Mouse (Mus musculus) hindbrain, postnatal 0 days (tissue): ENCODE results near the gene Eif4e3. TPM values are rescaled to one million over a fixed set of nuclear protein-coding genes. Genes with fewer than 3 reads are reported as not detected.

Source experiments
- ATAC-seq: fragments of 200-750 bp; cut with Nextera tagmentation; 2 replicates; pipeline ENCODE4 v1.8.0; 2017; ENCODE audit warnings: mild to moderate bottlenecking, moderate TSS enrichment, moderate library complexity
- DNase-seq: peaks from one replicate; pipeline ENCODE4 v3.0.0-alpha.2; 2015; ENCODE audit warnings: low spot score
- H3K27ac ChIP-seq: fragments of 300-500 bp; sonication (generic); 2 replicates; pipeline ENCODE4 v1.5.1; 2014; ENCODE audit warnings: mild to moderate bottlenecking
- H3K27me3 ChIP-seq: fragments of 300-500 bp; sonication (generic); 2 replicates; pipeline ENCODE4 v1.6.1; 2014; ENCODE audit warnings: low read length, mixed read lengths; ENCODE audit not compliant: insufficient read depth
- H3K36me3 ChIP-seq: fragments of 300-500 bp; sonication (generic); 2 replicates; pipeline ENCODE4 v1.6.1; 2014; ENCODE audit warnings: low read length, mixed read lengths; ENCODE audit not compliant: insufficient read depth
- H3K4me1 ChIP-seq: fragments of 300-500 bp; sonication (generic); 2 replicates; pipeline ENCODE4 v1.6.1; 2014; ENCODE audit warnings: antibody characterized with exemption, low read length, mixed read lengths; ENCODE audit not compliant: insufficient read depth
- H3K4me2 ChIP-seq: fragments of 300-500 bp; sonication (generic); 2 replicates; pipeline ENCODE4 v1.6.1; 2014; ENCODE audit warnings: low read depth, mild to moderate bottlenecking, low read length, moderate library complexity, mixed read lengths
- H3K4me3 ChIP-seq: fragments of 300-500 bp; sonication (generic); 2 replicates; pipeline ENCODE4 v1.5.1; 2014; ENCODE audit warnings: low read length
- H3K9ac ChIP-seq: fragments of 300-500 bp; sonication (generic); replicated peaks from 2 replicates; pipeline ENCODE4 v1.6.1; 2014; ENCODE audit warnings: mild to moderate bottlenecking, low read length, moderate library complexity, mixed read lengths
- H3K9me3 ChIP-seq: fragments of 300-500 bp; sonication (generic); 2 replicates; pipeline ENCODE4 v1.6.1; 2016; ENCODE audit warnings: low read length, mixed read lengths
- CTCF ChIP-seq: IDR thresholded peaks from 2 replicates; pipeline ENCODE4 v1.5.1; 2016; ENCODE audit warnings: antibody characterized with exemption, control low read depth, low read depth
- WGBS: fragments of 180-500 bp; shearing (Covaris S2); extraction: QIAGEN DNeasy Blood & Tissue Kit; methylation state at CpG from one replicate; pipeline ENCODE4 v1.1.7; 2014; 5-methylcytosine and 5-hydroxymethylcytosine counted together
- polyA plus RNA-seq: library from polyadenylated mRNA; unstranded; fragments of >200 nt; fragmentation: Nextera tagmentation; extraction: Ambion mirVana; gene quantifications from 2 replicates; pipeline ENCODE4 v1.2.1, GENCODE M21; 2015
- total RNA-seq: library from RNA; depleted of rRNA; stranded (reverse); fragments of >200 nt; gene quantifications from 2 replicates; pipeline ENCODE4 v1.2.3, GENCODE M21; 2014

Eif4e3 gene
- total and polyA plus RNA-seq, 2 experiments from 2014 or later, result 6.5 to 6.7 TPM

DNA sequence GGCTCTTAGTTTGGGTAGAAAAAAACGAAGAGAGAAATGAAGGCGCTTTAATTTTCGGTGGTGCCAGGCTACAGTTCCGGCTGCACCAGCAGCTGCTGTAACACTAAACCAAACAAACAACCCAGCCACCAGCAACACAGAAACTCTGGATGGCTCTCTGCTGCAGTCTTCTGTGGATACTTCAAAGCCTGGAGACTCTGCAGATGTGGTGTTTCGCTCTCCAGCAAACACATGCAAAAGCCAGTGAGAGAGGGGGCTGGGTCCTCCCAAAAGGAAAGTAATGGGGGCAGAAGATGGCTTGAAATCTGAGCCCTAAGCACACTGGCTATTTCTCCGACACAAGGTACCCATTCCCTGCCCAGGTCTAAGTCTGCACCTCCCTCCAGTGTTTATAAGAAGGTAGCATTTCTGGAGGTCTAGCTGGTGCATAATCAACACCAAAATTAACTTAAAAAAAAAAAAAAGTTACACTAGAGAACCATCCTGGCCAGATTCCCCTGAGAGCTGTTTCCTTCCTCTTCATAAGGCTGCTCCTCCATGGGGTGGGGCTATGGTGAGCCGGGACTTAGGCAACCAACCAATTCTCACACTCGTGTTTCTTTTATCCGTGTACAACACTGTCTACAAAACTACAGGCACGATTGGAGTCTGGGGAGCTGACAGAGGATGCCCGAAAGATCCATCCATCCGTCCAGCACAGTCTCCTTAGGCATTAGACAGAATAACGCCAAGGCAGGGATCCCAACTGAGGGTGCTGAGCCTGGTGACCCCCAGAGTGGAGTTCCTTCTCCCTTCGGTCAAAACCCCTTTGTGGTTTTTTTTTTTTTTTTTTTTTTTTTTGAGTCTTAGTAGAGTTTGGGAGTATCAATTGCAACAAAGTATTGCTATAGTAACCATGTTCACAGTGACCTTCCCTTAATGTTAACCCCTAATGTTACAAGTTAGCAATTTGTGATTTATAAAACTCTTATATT lies 55.8 kb downstream of the Eif4e3 start:
- Histone ChIP-seq H3K4me1 (no peaks in the 10 kb centered on the region; the same call in 1 of the 2 replicates), H3K4me2 (no peak overlapping the region), H3K36me3 (no peaks in the 10 kb centered on the region), H3K4me3 (no peak overlapping the region), H3K27ac (no peak overlapping the region), H3K9ac (no peak overlapping the region), H3K27me3 (no peaks in the 10 kb centered on the region), H3K9me3 (no peaks in the 10 kb centered on the region)
- ATAC-seq (no peak), DNase-seq (no peak)
- WGBS, result 62% methylated on average over 14 of the region's 14 CpGs
- no peak for TF ChIP-seq CTCF

DNA sequence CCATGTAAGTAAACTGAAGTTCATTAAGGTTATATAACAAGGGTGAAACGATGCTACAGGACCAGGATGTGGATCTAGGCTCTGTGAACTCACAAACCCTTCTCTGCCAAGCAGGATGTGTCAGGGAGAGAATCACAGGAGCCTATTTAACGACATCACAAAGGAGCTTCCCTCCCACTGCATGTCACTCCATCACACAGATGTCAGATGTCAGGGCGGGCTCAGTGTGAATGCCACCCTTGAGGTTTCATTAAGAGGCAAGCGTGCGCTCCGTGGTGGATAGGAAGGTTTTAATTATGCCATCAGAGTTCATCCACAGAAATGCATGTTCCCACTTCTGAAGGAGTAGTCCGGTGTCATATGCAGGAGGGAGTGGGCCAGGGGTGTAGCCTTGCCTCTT lies 60.5 kb downstream of the Eif4e3 start:
- DNase-seq (no peak), ATAC-seq (no peak)
- H3K36me3 ChIP-seq, result no peaks in the 10 kb centered on the region
- no peaks in the 10 kb centered on the region for H3K9me3 ChIP-seq
- WGBS, result 54% methylated on average over 7 of the region's 7 CpGs
- H3K27ac ChIP-seq, result no peak overlapping the region
- no peak overlapping the region for H3K9ac ChIP-seq
- H3K4me3 ChIP-seq, result no peak overlapping the region
- no peaks in the 10 kb centered on the region for H3K4me1 ChIP-seq
- no peak overlapping the region for H3K4me2 ChIP-seq
- TF ChIP-seq CTCF, result no peak
- no peaks in the 10 kb centered on the region for H3K27me3 ChIP-seq

DNA sequence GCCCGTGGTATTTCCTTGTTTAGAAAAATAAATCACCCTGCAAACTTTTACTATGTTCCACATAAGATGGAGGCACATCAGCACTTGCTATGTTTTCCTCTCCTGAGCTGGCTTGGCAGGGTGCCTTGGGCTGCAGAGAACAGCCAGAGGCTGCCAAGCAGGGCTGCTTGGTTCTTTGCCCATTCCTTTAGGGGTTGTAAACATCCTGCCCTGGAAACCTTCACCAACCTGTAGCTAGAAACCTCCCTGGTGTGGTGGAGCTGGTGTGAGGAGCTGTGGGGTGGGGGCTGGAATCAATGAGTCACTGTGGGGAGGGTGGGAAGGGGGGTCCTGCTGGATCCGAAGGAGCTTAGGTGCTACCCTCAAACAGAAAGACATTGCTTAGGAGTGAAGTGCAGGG lies 61.8 kb downstream of the Eif4e3 start:
- WGBS, result 55% methylated on average over 2 of the region's 2 CpGs
- H3K4me1 ChIP-seq, result no peaks in the 10 kb centered on the region
- no peaks in the 10 kb centered on the region for H3K27me3 ChIP-seq
- no peak overlapping the region for H3K27ac ChIP-seq
- no peaks in the 10 kb centered on the region for H3K9me3 ChIP-seq
- no peak overlapping the region for H3K9ac ChIP-seq
- no peak overlapping the region for H3K4me3 ChIP-seq
- DNase-seq (peak; percentile 63), ATAC-seq (no peak)
- TF ChIP-seq CTCF, result no peak
- no peaks in the 10 kb centered on the region for H3K36me3 ChIP-seq
- no peak overlapping the region for H3K4me2 ChIP-seq

DNA sequence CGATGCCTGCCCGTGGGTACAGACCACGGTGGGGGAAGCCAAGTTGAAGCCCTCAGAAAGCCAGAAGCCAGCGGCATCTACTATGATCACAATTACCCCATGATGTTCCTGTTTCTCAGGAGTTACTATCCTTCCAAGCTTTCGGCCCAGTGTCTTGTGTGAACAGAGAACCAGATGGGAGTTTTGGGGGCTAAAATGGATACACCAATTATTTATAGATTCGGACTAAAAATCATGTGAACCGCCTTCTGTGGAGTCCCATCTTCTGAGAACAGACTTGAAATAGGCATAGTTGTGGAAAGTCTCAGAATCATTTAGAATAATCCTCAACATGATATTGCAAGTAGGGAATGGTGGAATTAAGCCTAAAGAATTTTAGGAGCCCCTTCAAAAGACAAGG lies 64.1 kb downstream of the Eif4e3 start:
- no peak overlapping the region for H3K4me3 ChIP-seq
- DNase-seq, result no peak
- ATAC-seq, result no peak
- no peak overlapping the region for H3K9ac ChIP-seq
- no peak for TF ChIP-seq CTCF
- no peaks in the 10 kb centered on the region for H3K4me1 ChIP-seq
- H3K36me3 ChIP-seq, result no peaks in the 10 kb centered on the region
- no peak overlapping the region for H3K27ac ChIP-seq
- no peak overlapping the region for H3K4me2 ChIP-seq
- no peaks in the 10 kb centered on the region for H3K9me3 ChIP-seq
- no peaks in the 10 kb centered on the region; the same call in 1 of the 2 replicates for H3K27me3 ChIP-seq
- 90% methylated on average over 7 of the region's 7 CpGs for WGBS

DNA sequence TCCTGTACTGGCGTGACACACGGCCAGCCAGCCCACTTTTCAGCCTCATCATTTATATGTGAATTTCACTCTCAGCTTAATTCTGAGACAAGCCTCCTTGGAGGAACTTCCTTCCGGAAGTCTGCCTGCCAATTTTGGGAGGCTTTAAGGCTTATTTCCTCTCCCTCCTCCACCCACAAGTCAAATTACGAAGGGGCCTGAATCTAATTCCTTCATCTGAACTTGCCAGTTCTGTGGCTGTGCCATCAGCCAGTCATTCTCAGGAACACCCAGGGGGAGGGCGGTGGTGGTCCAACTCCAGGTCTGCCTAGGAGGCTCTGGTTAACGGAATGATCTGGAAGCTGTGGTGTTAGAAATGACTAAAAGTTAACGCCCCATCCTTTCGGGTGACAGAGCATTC lies 65.7 kb downstream of the Eif4e3 start:
- Histone ChIP-seq H3K36me3 (no peaks in the 10 kb centered on the region), H3K4me3 (no peak overlapping the region), H3K4me1 (no peaks in the 10 kb centered on the region), H3K9ac (no peak overlapping the region), H3K27me3 (no peaks in the 10 kb centered on the region; the same call in 1 of the 2 replicates), H3K4me2 (no peak overlapping the region), H3K9me3 (no peaks in the 10 kb centered on the region), H3K27ac (no peak overlapping the region)
- TF ChIP-seq CTCF, result no peak
- ATAC-seq (no peak), DNase-seq (no peak)
- WGBS, result 73% methylated on average over 8 of the region's 8 CpGs

DNA sequence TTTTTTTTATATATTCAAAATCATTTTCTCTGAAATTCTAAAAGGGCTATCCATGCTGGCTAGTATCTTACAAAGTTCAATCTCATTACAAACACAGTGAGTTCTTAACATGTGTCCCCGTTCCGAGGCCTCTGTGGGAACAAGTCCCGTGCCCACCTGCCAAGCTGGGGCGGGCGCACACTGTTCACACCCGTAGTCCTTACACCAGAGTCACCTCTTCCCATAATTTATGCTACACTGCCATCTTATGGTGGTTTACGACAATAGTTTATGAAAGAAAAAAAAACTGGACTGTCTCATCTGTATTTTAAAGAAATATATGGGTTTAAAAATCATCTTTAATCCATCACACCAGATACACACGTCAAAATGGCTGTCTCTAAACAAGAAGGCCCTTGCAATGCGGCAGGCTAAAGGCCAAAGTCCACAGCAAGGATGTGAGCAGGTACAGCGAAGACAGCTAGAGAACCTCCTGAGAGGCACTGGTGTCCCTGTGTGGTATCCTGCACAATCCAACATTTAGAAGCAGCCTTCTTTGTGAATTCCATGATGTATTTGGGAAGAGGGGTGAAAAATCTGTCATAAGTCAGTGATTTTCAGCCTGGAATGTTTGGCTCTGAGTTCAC lies 66.3 kb downstream of the Eif4e3 start:
- Histone ChIP-seq H3K27me3 (no peaks in the 10 kb centered on the region; the same call in 1 of the 2 replicates), H3K9me3 (no peaks in the 10 kb centered on the region), H3K4me1 (no peaks in the 10 kb centered on the region), H3K36me3 (no peaks in the 10 kb centered on the region), H3K4me3 (no peak overlapping the region), H3K27ac (no peak overlapping the region), H3K4me2 (peak overlapping the region; percentile 44), H3K9ac (no peak overlapping the region)
- 23% methylated on average over 10 of the region's 10 CpGs for WGBS
- peak; percentile 62; the same call in 1 of the 2 replicates for ATAC-seq
- peak; percentile 70 for TF ChIP-seq CTCF
- peak; percentile 89 for DNase-seq

DNA sequence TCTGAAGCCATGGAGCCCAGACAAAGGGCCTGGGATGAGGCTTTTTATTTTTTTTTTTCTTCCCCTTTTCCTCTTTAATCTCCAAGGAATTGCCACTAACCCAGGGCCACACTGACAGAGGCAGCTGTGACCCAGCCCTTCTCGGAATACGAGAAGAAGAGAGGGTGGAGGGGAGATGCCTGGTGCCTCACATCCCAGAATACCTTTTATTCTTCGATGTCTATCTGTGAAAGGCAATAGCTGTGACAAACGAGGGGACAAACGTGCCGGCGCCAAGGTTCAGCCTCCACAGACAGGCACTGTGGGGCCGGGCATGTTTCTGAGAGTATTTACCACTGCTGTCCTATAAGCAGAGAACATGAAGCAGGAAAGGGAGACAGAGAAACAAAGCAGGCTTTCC lies 66.9 kb downstream of the Eif4e3 start:
- peak; percentile 18 for DNase-seq
- ATAC-seq, result no peak
- no peaks in the 10 kb centered on the region for H3K36me3 ChIP-seq
- no peak for TF ChIP-seq CTCF
- H3K9me3 ChIP-seq, result no peaks in the 10 kb centered on the region
- no peaks in the 10 kb centered on the region for H3K4me1 ChIP-seq
- WGBS, result 3% methylated on average over 8 of the region's 8 CpGs
- H3K9ac ChIP-seq, result no peak overlapping the region
- peak overlapping the region; percentile 44 for H3K4me2 ChIP-seq
- H3K27me3 ChIP-seq, result no peaks in the 10 kb centered on the region; the same call in 1 of the 2 replicates
- no peak overlapping the region for H3K27ac ChIP-seq
- H3K4me3 ChIP-seq, result no peak overlapping the region
